Mouse (Mus musculus): ENCODE data around the gene Nt5dc1. TPM values are rescaled to one million over a fixed set of nuclear protein-coding genes. Genes with fewer than 3 reads are reported as not detected.

Gene Nt5dc1
- polyA plus RNA-seq, 1 experiment from 2014 or later: 6.8 TPM

Other genes with a start within 250 kb of the Nt5dc1 start
- 19.9 and 22.0 TPM in 2 replicates for gene Dse, start 210.8 kb downstream of the Nt5dc1 start, polyA plus RNA-seq (2016; fragmentation: Nextera tagmentation; extraction: Ambion mirVana)
- gene Tspyl1, start 136.4 kb downstream of the Nt5dc1 start, polyA plus RNA-seq (2016; fragmentation: Nextera tagmentation; extraction: Ambion mirVana): 81.2 and 85.1 TPM in 2 replicates
- 25.6 and 27.5 TPM in 2 replicates for gene Tspyl4, start 121.1 kb downstream of the Nt5dc1 start, polyA plus RNA-seq (2016; fragmentation: Nextera tagmentation; extraction: Ambion mirVana)
- gene Col10a1, start 28.6 kb downstream of the Nt5dc1 start, polyA plus RNA-seq (2016; fragmentation: Nextera tagmentation; extraction: Ambion mirVana): 0.17 and 0.28 TPM in 2 replicates
- 4.4 and 5.5 TPM in 2 replicates for gene Frk, start 64.8 kb upstream of the Nt5dc1 start, polyA plus RNA-seq (2016; fragmentation: Nextera tagmentation; extraction: Ambion mirVana)

All from heart, embryonic 12.5 days (tissue).